29 mouse cellular contexts compared by ENCODE assay signal in the genomic region with DNA sequence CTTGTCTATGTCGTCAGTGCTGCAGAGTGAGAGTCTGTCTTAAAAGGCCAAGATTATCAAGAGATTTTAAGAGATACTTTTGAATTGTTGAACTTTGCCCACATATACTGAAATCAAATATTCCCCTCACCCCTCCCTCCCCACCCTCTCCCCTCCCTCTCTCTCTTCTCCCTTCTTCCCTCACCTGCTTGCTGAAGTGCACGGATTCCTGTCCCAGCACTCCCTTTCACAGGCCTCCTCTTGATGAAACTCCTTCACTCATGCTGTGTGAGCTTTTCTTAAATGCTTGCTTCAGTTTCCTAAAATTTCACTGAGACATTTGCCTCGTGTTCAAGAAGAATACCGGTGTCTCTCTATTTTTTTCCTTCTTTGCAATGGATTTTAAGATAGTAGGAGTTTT. TPM values are rescaled to one million over a fixed set of nuclear protein-coding genes. Genes with fewer than 3 reads are reported as not detected.
"Had no signal": no experiment of that assay in that cellular context is flagged by ENCODE, and none has a peak within 500 bp of the region (broad histone marks: within the 10 kb centered on the region; RNA-seq: fewer than 3 reads in every experiment).

No protein-coding gene starts in this region.

- H3K9me3 ChIP-seq: embryonic facial prominence, embryonic 13.5 days; embryonic facial prominence, embryonic 15.5 days; forebrain, embryonic 10.5 days; forebrain, embryonic 12.5 days; forebrain, embryonic 13.5 days; forebrain, embryonic 15.5 days had no signal

- H3K4me2 ChIP-seq: embryonic facial prominence, embryonic 12.5 days; embryonic facial prominence, embryonic 13.5 days; embryonic facial prominence, embryonic 15.5 days; forebrain, embryonic 12.5 days; forebrain, embryonic 13.5 days; forebrain, embryonic 15.5 days had no signal

- H3K4me3 ChIP-seq: embryonic facial prominence, embryonic 10.5 days; embryonic facial prominence, embryonic 12.5 days; embryonic facial prominence, embryonic 13.5 days; embryonic facial prominence, embryonic 15.5 days; erythroblast, embryonic 14.5 days; forebrain, embryonic 10.5 days; forebrain, embryonic 12.5 days; forebrain, embryonic 13.5 days; forebrain, embryonic 15.5 days; gastrocnemius, adult 2 months had no signal

- H3K4me1 ChIP-seq: embryonic facial prominence, embryonic 12.5 days; embryonic facial prominence, embryonic 13.5 days; embryonic facial prominence, embryonic 15.5 days had no signal

- H3K9ac ChIP-seq: embryonic facial prominence, embryonic 12.5 days; embryonic facial prominence, embryonic 13.5 days; embryonic facial prominence, embryonic 15.5 days; forebrain, embryonic 12.5 days; forebrain, embryonic 13.5 days; forebrain, embryonic 15.5 days; forebrain, postnatal 0 days had no signal

- H3K27ac ChIP-seq: embryonic facial prominence, embryonic 10.5 days; embryonic facial prominence, embryonic 12.5 days; embryonic facial prominence, embryonic 13.5 days; embryonic facial prominence, embryonic 15.5 days; forebrain, embryonic 10.5 days; forebrain, embryonic 12.5 days; forebrain, embryonic 13.5 days; gastrocnemius, adult 2 months had no signal

- ATAC-seq: forebrain, embryonic 13.5 days; forebrain, embryonic 14.5 days; forebrain, embryonic 15.5 days had no signal

- H3K36me3 ChIP-seq: embryonic facial prominence, embryonic 10.5 days; embryonic facial prominence, embryonic 12.5 days; embryonic facial prominence, embryonic 13.5 days; embryonic facial prominence, embryonic 15.5 days; forebrain, embryonic 10.5 days; forebrain, embryonic 12.5 days; forebrain, embryonic 15.5 days had no signal

- DNase-seq: cerebellum, adult 2 months; cerebellum, adult 8-10 months; cerebellum, adult 9-10 months; cerebellum, adult 9-11 months; cerebellum, postnatal 10 days; cerebellum, postnatal 14 days; cerebellum, postnatal 25 days; cerebellum, postnatal 36 days; embryo, embryonic 11 days; gastrocnemius, adult 2 months; gastrocnemius, postnatal 10 days; gastrocnemius, postnatal 14 days; gastrocnemius, postnatal 25 days; gastrocnemius, postnatal 36 days; heart, adult 11 months; heart, adult 18-20 months had no signal

- H3K27me3 ChIP-seq: embryonic facial prominence, embryonic 12.5 days; embryonic facial prominence, embryonic 13.5 days; embryonic facial prominence, embryonic 15.5 days; forebrain, embryonic 12.5 days; forebrain, embryonic 13.5 days; forebrain, embryonic 15.5 days had no signal

RNA-seq across cellular contexts. Expression of a gene that starts 34.7 kb away (rescaled TPM):
- polyA plus RNA-seq: embryonic facial prominence, embryonic 11.5 days; erythroblast, embryonic 14.5 days; forebrain, embryonic 10.5 days; forebrain, embryonic 11.5 days; forebrain, embryonic 12.5 days; forebrain, embryonic 14.5 days; forebrain, embryonic 15.5 days had no signal
